Mouse (Mus musculus): ENCODE results near the gene Leng9. TPM values are rescaled to one million over a fixed set of nuclear protein-coding genes. Genes with fewer than 3 reads are reported as not detected.

Gene Leng9
- polyA plus RNA-seq, 1 experiment from 2014 or later = 1.8 TPM

DNA sequence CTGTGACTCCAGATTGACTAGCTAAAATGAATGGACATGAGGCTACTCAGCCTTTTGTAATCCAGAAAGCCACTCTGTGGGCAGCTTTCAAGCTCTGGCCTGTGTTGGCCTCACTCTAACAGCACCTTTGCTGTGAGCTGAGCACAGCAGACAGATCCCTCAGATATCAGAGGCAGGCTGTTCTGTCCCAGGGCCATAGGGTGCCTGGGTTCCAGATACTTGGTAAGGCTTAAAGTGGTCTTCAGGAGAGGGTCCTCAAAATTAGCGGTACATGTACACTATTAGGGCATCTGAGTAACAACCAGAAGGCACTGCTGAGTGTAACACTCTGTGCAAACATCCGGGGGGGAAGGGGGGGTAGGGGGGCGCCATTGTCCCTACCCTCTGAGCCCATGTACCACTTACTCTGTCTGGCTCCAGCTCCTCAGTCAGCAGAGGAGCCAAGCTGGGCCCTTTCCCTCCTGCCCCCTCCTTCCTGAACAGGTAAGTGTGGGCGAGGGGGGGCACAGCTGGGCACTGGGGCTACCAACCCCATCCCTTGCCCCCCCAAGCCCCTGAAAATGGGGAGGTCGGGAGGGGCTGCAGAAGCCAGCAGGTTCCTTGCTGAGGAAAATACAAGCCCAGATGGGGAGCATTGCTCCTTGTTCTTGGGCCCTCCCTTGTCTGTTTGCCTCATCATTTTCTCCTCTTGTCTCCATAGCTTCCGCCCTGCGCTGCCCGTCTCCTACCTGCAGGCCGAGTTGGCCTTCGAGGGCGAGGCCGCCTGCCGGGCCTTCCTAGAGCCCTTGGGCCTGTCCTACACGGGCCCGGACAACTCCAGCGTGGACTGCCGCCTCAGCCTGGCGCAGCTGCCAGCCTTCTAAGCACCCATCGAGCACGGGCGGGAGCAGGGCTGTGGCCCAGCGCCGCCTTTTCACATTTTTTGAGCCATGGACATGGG lies 3.7 kb downstream of the Leng9 start:
- H3K9ac ChIP-seq (ENCODE audit: low read depth, low read length) = no peak overlapping the region
- ATAC-seq (replicated peaks; ENCODE audit: low FRiP score) (no peak), DNase-seq (ENCODE audit: low spot score) (no peak)
- WGBS = 92% methylated on average over 23 of the region's 23 CpGs
- no peaks in the 10 kb centered on the region for H3K9me3 ChIP-seq (ENCODE audit: control insufficient read depth, low read length)
- H3K27ac ChIP-seq (ENCODE audit: low read depth, low read length) = no peak overlapping the region
- H3K4me1 ChIP-seq (replicated peaks; ENCODE audit: control insufficient read depth, insufficient read depth, low read length) = peaks cover 19% of the 10 kb centered on the region
- H3K4me2 ChIP-seq = no peak overlapping the region
- no peak overlapping the region for H3K4me3 ChIP-seq (ENCODE audit: low read depth, low read length)
- peaks cover 52% of the 10 kb centered on the region for H3K36me3 ChIP-seq (ENCODE audit: control insufficient read depth, insufficient read depth, low read length)
- peaks cover 5% of the 10 kb centered on the region for H3K27me3 ChIP-seq (replicated peaks; ENCODE audit: control insufficient read depth, insufficient read depth, low read length)

DNA sequence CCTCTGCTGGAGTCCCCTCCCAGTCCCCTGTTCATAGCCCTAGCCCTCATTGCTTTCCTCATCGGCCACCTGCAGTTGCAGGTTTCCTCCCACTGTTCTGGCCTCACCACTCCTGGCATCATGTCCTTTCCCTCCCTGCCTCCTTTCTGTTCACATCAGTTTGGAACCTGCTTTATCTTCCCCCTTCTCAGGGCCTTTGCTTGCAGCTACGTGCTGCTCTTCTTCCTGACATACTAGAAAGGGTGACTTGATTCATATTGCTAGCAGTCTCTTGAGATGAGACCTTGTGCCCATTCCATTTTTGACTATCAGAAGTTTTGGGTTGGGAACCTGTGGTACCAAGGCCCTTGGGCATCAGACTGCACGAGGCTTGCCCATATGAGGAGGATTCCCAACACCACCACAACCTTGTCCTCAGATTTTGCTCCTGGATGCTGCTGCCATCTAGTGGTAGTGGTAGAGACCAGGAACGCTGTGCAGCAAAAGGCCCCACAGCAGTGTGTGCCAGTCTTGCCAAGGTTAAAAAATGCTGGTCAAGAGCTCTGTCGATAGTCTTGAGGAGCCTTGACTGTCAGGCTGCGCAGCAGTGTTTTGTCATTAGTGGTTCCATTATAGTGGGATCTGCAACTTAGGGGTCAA lies 4.5 kb downstream of the Leng9 start:
- WGBS = 74% methylated on average over 6 of the region's 6 CpGs
- no peaks in the 10 kb centered on the region for H3K27me3 ChIP-seq (replicated peaks; ENCODE audit: control insufficient read depth, insufficient read depth, low read length)
- DNase-seq (ENCODE audit: low spot score) = peak; percentile 34
- peaks cover 17% of the 10 kb centered on the region for H3K4me1 ChIP-seq (replicated peaks; ENCODE audit: control insufficient read depth, insufficient read depth, low read length)
- no peak overlapping the region for H3K9ac ChIP-seq (ENCODE audit: low read depth, low read length)
- no peak for ATAC-seq (replicated peaks; ENCODE audit: low FRiP score)
- peaks cover 59% of the 10 kb centered on the region for H3K36me3 ChIP-seq (ENCODE audit: control insufficient read depth, insufficient read depth, low read length)
- no peaks in the 10 kb centered on the region for H3K9me3 ChIP-seq (ENCODE audit: control insufficient read depth, low read length)
- H3K27ac ChIP-seq (ENCODE audit: low read depth, low read length) = no peak overlapping the region
- no peak overlapping the region for H3K4me3 ChIP-seq (ENCODE audit: low read depth, low read length)
- no peak overlapping the region for H3K4me2 ChIP-seq

DNA sequence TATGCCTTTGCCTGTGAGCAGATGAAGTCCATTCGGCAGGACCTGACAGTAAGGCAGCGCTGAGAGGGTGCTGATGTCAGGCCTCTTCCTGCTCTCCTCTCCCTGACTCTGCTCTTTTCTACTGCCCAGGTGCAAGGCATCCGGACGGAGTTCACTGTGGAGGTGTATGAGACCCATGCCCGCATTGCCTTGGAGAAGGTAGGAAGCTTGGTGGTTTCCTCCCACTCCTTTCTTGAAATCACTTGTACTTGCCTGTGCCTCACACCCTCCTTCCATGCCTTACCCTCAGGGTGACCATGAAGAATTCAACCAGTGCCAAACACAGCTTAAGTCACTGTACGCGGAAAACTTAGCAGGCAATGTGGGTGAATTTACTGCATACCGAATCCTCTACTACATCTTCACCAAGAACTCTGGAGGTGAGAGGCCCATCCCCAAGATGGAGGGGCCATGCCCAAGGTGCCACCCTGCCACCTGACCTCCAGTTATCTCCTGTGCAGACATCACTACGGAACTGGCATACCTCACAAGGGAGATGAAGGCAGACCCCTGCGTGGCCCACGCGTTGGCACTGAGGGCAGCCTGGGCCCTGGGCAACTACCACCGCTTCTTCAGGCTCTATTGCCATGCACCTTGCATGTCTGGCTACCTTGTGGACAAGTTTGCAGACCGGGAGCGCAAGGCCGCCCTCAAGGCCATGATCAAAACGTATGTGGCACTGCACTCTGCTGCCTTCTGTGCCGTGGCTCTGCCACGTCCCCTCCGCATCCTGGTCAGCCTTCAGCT lies 5.2 kb downstream of the Leng9 start:
- no peaks in the 10 kb centered on the region for H3K27me3 ChIP-seq (replicated peaks; ENCODE audit: control insufficient read depth, insufficient read depth, low read length)
- H3K27ac ChIP-seq (ENCODE audit: low read depth, low read length) = no peak overlapping the region
- DNase-seq (ENCODE audit: low spot score) = no peak
- H3K4me1 ChIP-seq (replicated peaks; ENCODE audit: control insufficient read depth, insufficient read depth, low read length) = peaks cover 13% of the 10 kb centered on the region
- ATAC-seq (replicated peaks; ENCODE audit: low FRiP score) = no peak
- WGBS = 93% methylated on average over 20 of the region's 20 CpGs
- H3K4me3 ChIP-seq (ENCODE audit: low read depth, low read length) = no peak overlapping the region
- H3K36me3 ChIP-seq (ENCODE audit: control insufficient read depth, insufficient read depth, low read length) = peaks cover 64% of the 10 kb centered on the region
- H3K9ac ChIP-seq (ENCODE audit: low read depth, low read length) = no peak overlapping the region
- no peaks in the 10 kb centered on the region for H3K9me3 ChIP-seq (ENCODE audit: control insufficient read depth, low read length)
- no peak overlapping the region for H3K4me2 ChIP-seq

DNA sequence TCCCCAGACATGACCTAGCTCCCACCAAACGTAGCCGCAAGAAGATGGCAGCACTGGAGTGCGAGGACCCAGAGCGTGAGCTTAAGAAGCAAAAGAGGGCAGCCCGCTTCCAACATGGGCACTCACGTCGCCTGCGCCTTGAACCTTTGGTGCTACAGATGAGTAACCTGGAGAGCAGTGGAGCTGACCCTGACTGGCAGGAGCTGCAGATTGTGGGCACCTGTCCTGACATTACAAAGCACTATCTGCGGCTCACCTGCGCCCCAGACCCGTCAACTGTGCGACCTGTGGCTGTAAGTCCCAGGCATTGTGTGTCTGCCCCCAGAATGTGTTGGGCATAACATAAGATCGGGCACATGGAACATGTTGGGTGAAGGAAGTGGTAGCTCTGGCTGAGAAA lies 6.1 kb downstream of the Leng9 start:
- Histone ChIP-seq H3K27ac (ENCODE audit: low read depth, low read length) (no peak overlapping the region), H3K9ac (ENCODE audit: low read depth, low read length) (no peak overlapping the region), H3K36me3 (ENCODE audit: control insufficient read depth, insufficient read depth, low read length) (peaks cover 72% of the 10 kb centered on the region), H3K4me1 (replicated peaks; ENCODE audit: control insufficient read depth, insufficient read depth, low read length) (peaks cover 13% of the 10 kb centered on the region), H3K27me3 (replicated peaks; ENCODE audit: control insufficient read depth, insufficient read depth, low read length) (no peaks in the 10 kb centered on the region), H3K4me2 (no peak overlapping the region), H3K9me3 (ENCODE audit: control insufficient read depth, low read length) (no peaks in the 10 kb centered on the region), H3K4me3 (ENCODE audit: low read depth, low read length) (no peak overlapping the region)
- WGBS = 97% methylated on average over 13 of the region's 13 CpGs
- ATAC-seq (replicated peaks; ENCODE audit: low FRiP score) (no peak), DNase-seq (ENCODE audit: low spot score) (no peak)

DNA sequence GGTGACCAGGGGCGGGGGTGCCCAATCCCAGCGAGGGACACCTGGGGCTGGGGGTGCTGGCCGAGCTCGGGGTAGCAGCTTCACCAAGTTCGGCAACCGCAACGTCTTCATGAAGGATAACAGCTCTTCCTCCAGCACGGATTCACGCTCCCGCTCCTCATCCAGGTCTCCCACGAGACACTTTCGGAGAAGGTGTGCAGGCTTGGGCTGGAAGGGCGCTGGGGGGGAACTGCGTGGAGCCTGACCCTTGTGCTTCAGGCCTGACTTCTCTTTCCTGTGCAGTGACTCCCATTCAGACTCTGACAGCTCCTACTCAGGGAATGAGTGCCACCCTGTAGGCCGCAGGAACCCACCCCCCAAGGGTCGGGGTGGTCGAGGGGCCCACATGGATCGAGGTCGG lies 6.7 kb downstream of the Leng9 start:
- Histone ChIP-seq H3K27me3 (replicated peaks; ENCODE audit: control insufficient read depth, insufficient read depth, low read length) (no peaks in the 10 kb centered on the region), H3K27ac (ENCODE audit: low read depth, low read length) (no peak overlapping the region), H3K36me3 (ENCODE audit: control insufficient read depth, insufficient read depth, low read length) (peaks cover 76% of the 10 kb centered on the region), H3K4me1 (replicated peaks; ENCODE audit: control insufficient read depth, insufficient read depth, low read length) (peaks cover 12% of the 10 kb centered on the region), H3K4me3 (ENCODE audit: low read depth, low read length) (no peak overlapping the region), H3K9me3 (ENCODE audit: control insufficient read depth, low read length) (no peaks in the 10 kb centered on the region), H3K4me2 (no peak overlapping the region), H3K9ac (ENCODE audit: low read depth, low read length) (no peak overlapping the region)
- ATAC-seq (replicated peaks; ENCODE audit: low FRiP score) (no peak), DNase-seq (ENCODE audit: low spot score) (no peak)
- WGBS = 95% methylated on average over 19 of the region's 19 CpGs

DNA sequence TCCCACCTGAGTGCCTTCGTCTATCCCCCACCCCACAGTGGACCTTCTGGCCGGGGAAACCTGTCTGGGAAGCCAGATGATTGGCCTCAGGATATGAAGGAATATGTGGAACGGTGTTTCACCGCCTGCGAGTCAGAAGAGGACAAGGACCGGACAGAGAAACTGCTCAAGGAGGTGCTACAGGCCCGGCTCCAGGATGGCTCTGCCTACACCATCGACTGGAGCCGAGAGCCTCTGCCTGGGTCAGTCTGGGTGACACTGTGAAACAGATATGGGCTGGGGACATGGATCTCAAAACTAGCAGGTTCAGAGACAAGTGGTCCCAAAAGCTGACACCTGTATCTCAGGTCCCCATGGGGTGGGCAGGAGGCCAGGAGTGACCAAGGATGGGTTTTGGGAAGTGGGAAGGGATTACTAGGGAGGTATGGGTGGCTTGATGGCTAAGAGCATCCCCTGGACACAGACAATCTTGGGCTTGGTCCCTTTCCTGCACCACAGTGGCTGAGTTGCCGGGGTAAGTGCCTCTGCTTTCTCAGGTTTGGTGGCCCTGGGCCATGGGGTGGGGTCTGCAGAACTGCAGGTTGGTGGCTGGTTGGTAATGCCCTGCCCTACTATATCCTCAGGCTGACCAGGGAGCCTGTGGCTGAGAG lies 7.3 kb downstream of the Leng9 start:
- DNase-seq (ENCODE audit: low spot score) (no peak), ATAC-seq (replicated peaks; ENCODE audit: low FRiP score) (no peak)
- H3K9me3 ChIP-seq (ENCODE audit: control insufficient read depth, low read length) = no peaks in the 10 kb centered on the region
- peaks cover 14% of the 10 kb centered on the region for H3K4me1 ChIP-seq (replicated peaks; ENCODE audit: control insufficient read depth, insufficient read depth, low read length)
- no peak overlapping the region for H3K27ac ChIP-seq (ENCODE audit: low read depth, low read length)
- WGBS = 96% methylated on average over 10 of the region's 10 CpGs
- H3K9ac ChIP-seq (ENCODE audit: low read depth, low read length) = no peak overlapping the region
- no peaks in the 10 kb centered on the region for H3K27me3 ChIP-seq (replicated peaks; ENCODE audit: control insufficient read depth, insufficient read depth, low read length)
- no peak overlapping the region for H3K4me2 ChIP-seq
- no peak overlapping the region for H3K4me3 ChIP-seq (ENCODE audit: low read depth, low read length)
- H3K36me3 ChIP-seq (ENCODE audit: control insufficient read depth, insufficient read depth, low read length) = peaks cover 76% of the 10 kb centered on the region

DNA sequence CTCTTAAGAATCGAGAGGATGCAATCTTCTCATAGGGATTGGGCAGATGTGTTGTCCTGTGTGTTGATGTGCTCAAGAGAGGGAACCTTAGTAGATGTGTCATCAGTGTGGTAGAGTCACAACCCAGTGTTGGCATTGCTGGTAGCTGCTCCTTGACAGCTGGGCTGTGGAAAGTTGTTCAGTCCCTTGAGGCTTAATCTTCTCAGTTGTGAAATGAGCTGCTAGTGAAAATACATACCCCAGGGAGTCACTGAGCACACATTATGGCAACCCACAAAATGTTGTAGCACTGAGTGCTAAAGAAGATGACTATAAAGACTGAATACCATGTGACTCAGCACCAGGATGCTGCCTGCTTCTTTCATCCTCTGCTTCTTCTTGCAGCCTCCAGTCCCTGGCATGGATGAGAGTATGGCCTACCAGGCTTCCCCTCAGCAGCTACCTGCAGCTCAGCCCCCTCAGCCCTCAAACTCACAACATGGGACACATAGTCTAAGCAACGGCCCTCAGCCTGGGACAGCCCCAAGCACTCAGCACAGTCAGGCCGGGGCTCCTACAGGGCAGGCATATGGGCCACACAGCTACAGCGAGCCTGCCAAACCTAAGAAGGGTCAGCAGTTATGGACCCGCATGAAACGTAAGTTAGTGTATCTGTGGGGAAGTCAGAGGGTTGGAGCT lies 8.4 kb downstream of the Leng9 start:
- Histone ChIP-seq H3K4me2 (no peak overlapping the region), H3K9me3 (ENCODE audit: control insufficient read depth, low read length) (no peaks in the 10 kb centered on the region), H3K36me3 (ENCODE audit: control insufficient read depth, insufficient read depth, low read length) (peaks cover 74% of the 10 kb centered on the region), H3K27me3 (replicated peaks; ENCODE audit: control insufficient read depth, insufficient read depth, low read length) (no peaks in the 10 kb centered on the region), H3K27ac (ENCODE audit: low read depth, low read length) (no peak overlapping the region), H3K9ac (ENCODE audit: low read depth, low read length) (no peak overlapping the region), H3K4me3 (ENCODE audit: low read depth, low read length) (no peak overlapping the region), H3K4me1 (replicated peaks; ENCODE audit: control insufficient read depth, insufficient read depth, low read length) (peaks cover 13% of the 10 kb centered on the region)
- WGBS = 94% methylated on average over 6 of the region's 6 CpGs
- ATAC-seq (replicated peaks; ENCODE audit: low FRiP score) = no peak
- no peak for DNase-seq (ENCODE audit: low spot score)

DNA sequence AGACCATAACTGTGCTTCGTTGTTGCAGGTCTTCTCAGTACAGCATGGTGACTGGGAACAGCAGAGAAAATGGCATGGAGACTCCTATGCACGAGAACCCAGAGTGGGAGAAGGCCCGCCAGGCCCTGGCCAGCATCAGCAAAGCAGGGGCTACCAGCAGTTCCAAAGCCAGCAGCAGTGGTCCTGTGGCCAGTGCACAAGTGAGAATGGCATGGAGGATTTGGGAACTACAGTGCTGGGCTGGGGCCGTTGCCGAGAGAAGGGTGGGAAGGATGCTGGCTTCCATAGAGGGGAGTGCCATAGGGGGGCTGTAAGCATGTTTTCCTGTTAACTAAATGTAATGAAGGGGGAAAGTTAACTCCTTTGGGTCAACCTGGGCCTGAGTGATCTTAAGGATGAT lies 10.8 kb downstream of the Leng9 start:
- no peaks in the 10 kb centered on the region for H3K9me3 ChIP-seq (ENCODE audit: control insufficient read depth, low read length)
- no peak for DNase-seq (ENCODE audit: low spot score)
- peak overlapping the region; percentile 5; the same call in 1 of the 2 replicates for H3K4me3 ChIP-seq (ENCODE audit: low read depth, low read length)
- H3K27ac ChIP-seq (ENCODE audit: low read depth, low read length) = no peak overlapping the region
- peaks cover 9% of the 10 kb centered on the region for H3K4me1 ChIP-seq (replicated peaks; ENCODE audit: control insufficient read depth, insufficient read depth, low read length)
- no peak for ATAC-seq (replicated peaks; ENCODE audit: low FRiP score)
- H3K4me2 ChIP-seq = no peak overlapping the region
- H3K36me3 ChIP-seq (ENCODE audit: control insufficient read depth, insufficient read depth, low read length) = peaks cover 51% of the 10 kb centered on the region
- 91% methylated on average over 5 of the region's 5 CpGs for WGBS
- no peak overlapping the region for H3K9ac ChIP-seq (ENCODE audit: low read depth, low read length)
- H3K27me3 ChIP-seq (replicated peaks; ENCODE audit: control insufficient read depth, insufficient read depth, low read length) = no peaks in the 10 kb centered on the region
